Mouse (Mus musculus) liver, adult 2 months (tissue): ENCODE data around the gene Metrn. TPM values are rescaled to one million over a fixed set of nuclear protein-coding genes. Genes with fewer than 3 reads are reported as not detected.
"Not testable (repeated sequence)": the region's sequence is repeated elsewhere in the genome, so short reads cannot be mapped to it uniquely, and the experiment has no call there.

Experiments used
- DNase-seq: peaks from one replicate; pipeline ENCODE4 v3.0.0-alpha.2; 2011; ENCODE audit warnings: low read depth, low spot score; ENCODE audit errors: extremely low read depth
- H3K27ac ChIP-seq: fragments of 200-500 bp; replicated peaks from 2 replicates; pipeline ENCODE4 v1.5.1; 2012; ENCODE audit warnings: low read depth, mild to moderate bottlenecking, control low read depth, inconsistent platforms, low read length; ENCODE audit not compliant: insufficient read depth
- H3K27me3 ChIP-seq: fragments of 200-500 bp; 2 replicates; pipeline ENCODE4 v1.6.1; 2012; ENCODE audit warnings: mild to moderate bottlenecking, moderate library complexity, low read length, inconsistent platforms; ENCODE audit not compliant: control insufficient read depth, insufficient read depth
- H3K36me3 ChIP-seq: fragments of 200-500 bp; 2 replicates; pipeline ENCODE4 v1.6.1; 2012; ENCODE audit warnings: low read length, inconsistent platforms; ENCODE audit not compliant: control insufficient read depth, insufficient read depth
- H3K4me1 ChIP-seq: fragments of 200-500 bp; 2 replicates; pipeline ENCODE4 v1.6.1; 2011; ENCODE audit warnings: low read length; ENCODE audit not compliant: control insufficient read depth, insufficient read depth
- H3K4me3 ChIP-seq: fragments of 200-500 bp; 2 replicates; pipeline ENCODE4 v1.5.1; 2011; ENCODE audit warnings: low read depth, mild to moderate bottlenecking, control low read depth, low read length, moderate library complexity; ENCODE audit not compliant: insufficient read depth
- H3K79me2 ChIP-seq: fragments of 200-500 bp; 2 replicates; pipeline ENCODE4 v1.6.1; 2012; ENCODE audit warnings: inconsistent platforms, mild to moderate bottlenecking, low read length, moderate library complexity; ENCODE audit not compliant: control insufficient read depth, insufficient read depth
- H3K9ac ChIP-seq: fragments of 200-500 bp; 2 replicates; pipeline ENCODE4 v1.6.1; 2012; ENCODE audit warnings: low read depth, mild to moderate bottlenecking, control low read depth, inconsistent platforms, low read length
- CTCF ChIP-seq: fragments of 200-500 bp; IDR thresholded peaks from 2 replicates; pipeline ENCODE4 v1.5.1; 2011; ENCODE audit warnings: low read depth, low read length, control low read depth
- POLR2A ChIP-seq: fragments of 200-500 bp; IDR thresholded peaks from 2 replicates; pipeline ENCODE4 v1.6.1; 2011; ENCODE audit warnings: low read length, control low read depth; ENCODE audit not compliant: insufficient read depth; ENCODE audit errors: extremely low read depth
- WGBS: fragments of 180-500 bp; shearing (Covaris S2); methylation state at CpG from one replicate; pipeline ENCODE4 v1.1.7; 2018; 5-methylcytosine and 5-hydroxymethylcytosine counted together
- polyA plus RNA-seq: library from polyadenylated mRNA; depleted of rRNA; stranded (reverse); fragments of >200 nt; gene quantifications from 2 replicates; pipeline ENCODE4 v1.2.3, GENCODE M21; 2012
- total RNA-seq: library from RNA; depleted of rRNA; stranded (reverse); fragments of >200 nt; gene quantifications from 2 replicates; pipeline ENCODE4 v1.2.3, GENCODE M21; 2014

Gene Metrn
- total and polyA plus RNA-seq, 2 experiments = 21.6 to 22.2 TPM

DNA sequence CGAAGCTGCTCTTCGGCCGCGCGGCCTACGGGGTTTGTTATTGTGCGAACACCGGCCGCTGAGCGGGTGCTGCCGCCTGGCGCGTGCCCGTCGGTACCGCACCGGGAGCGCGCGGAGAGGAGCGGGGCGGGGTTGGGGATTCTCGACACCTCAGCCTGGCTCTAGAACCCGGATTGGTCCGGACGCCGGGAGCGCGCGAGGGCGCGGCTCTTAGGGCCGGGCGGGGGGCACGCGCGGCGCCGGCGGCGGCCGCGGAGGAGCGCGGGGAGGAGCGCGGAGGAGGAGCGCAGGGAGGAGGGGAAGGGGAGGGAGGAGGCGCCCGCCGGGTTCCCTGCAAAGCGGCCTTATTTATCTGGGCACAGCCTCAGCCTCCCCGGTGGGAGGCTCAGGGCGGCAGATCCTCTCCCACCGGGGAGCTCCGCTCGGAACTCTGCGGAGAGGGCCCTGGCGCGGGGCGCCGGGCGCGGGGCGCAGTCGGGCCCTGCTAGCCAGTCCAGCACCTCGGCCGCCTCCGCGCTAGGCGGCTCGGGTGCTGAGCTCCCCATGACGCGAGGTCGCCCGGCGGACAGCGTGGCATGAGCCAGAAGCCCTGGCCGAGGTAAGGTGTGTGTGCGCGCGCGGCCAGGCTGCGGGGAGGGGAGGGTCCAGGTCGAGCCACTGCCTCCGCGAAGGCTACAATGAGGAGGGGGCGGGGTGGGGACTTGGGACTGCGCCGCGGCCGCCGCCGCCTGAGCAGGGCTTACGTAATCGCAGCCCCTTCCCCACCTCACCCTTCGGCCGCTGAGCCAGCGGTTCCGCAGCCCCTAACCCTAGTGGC is 12.1 kb upstream of the Metrn start, which contains the start of gene Fbxl16:
Fbxl16 (plus strand) TSS at position 297 of the 817 bp plus-strand sequence.
- Histone ChIP-seq H3K4me1 (peaks cover 3% of the 10 kb centered on the region; the same call in 1 of the 2 replicates), H3K27me3 (peaks cover 13% of the 10 kb centered on the region), H3K27ac (no peak within 1 kb of the TSS), H3K79me2 (no peaks in the 10 kb centered on the region), H3K36me3 (no peaks in the 10 kb centered on the region), H3K4me3 (peak within 1 kb of the TSS; percentile 52; the same call in 1 of the 2 replicates), H3K9ac (peak within 1 kb of the TSS; percentile 45)
- WGBS = 1% methylated on average over 97 of the region's 100 CpGs
- no peak for DNase-seq
- TF ChIP-seq POLR2A (no peak), CTCF (no peak)

DNA sequence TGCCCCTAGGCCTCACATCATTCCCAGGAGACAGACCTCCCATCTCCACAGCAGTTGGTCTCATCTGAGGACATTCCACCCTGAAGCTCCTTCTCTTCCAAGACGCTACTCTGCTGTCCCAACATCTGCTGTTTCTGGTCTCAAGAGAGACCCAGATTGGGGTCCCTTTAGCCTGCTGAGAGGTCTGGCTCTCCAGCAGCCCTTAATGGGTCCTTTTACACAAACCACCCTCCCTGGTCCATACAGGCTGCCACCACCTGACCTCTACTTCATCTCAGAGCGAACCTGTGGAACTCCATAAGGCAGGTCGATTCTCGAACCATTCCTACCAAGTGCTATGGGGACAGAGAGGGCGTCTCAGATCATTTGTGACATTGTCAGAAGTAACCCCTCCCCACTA is 11.1 kb upstream of the Metrn start:
- no peak overlapping the region for H3K4me3 ChIP-seq
- WGBS = 53% methylated on average over 5 of the region's 5 CpGs
- no peak for DNase-seq
- H3K36me3 ChIP-seq = no peaks in the 10 kb centered on the region
- peaks cover 3% of the 10 kb centered on the region; the same call in 1 of the 2 replicates for H3K4me1 ChIP-seq
- no peak overlapping the region for H3K9ac ChIP-seq
- peaks cover 15% of the 10 kb centered on the region for H3K27me3 ChIP-seq
- TF ChIP-seq CTCF (no peak), POLR2A (no peak)
- H3K79me2 ChIP-seq = no peaks in the 10 kb centered on the region
- no peak overlapping the region for H3K27ac ChIP-seq

DNA sequence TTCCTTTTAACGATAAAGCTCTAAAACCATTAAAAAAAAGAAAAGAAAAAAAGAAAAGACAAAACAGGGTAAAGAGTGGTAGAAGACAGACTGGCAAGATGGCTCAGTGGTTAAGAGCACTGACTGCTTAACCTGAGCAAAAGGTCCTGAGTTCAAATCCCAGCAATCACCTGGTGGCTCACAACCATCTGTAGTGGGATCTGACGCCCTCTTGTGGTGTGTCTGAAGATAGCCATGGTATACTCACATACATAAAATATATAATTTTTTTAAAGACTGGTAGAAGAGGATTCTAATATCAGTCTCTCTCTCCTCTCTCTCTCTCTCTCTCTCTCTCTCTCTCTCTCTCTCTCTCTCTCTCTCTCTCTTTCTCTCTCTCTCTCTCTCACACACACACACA is 10.5 kb upstream of the Metrn start:
- not testable (repeated sequence) for DNase-seq, H3K4me3 ChIP-seq, H3K4me1 ChIP-seq, H3K27ac ChIP-seq, H3K9ac ChIP-seq, H3K36me3 ChIP-seq, H3K79me2 ChIP-seq
- H3K27me3 ChIP-seq = peaks cover 18% of the 10 kb centered on the region
- 52% methylated on average over 2 of the region's 2 CpGs for WGBS

DNA sequence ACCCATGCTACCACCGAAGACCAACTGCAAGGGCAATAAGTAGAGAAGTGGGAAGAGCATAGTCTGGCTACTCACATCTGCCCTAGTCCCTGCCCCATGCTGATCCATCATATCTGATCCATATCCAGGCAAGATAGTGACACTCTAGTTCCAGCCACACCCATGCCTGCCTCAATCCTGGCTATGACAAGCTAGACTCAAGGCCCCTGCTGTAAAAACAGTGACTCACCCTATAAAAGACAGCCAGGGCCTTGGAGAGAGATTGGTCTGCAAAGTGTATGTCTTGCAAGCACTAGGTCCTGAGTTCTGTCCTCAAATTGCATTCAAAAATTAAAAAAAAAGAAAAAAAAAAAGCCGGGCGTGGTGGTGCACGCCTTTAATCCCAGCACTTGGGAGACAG is 9.6 kb upstream of the Metrn start:
- Histone ChIP-seq H3K4me1 (peaks cover 3% of the 10 kb centered on the region; the same call in 1 of the 2 replicates), H3K9ac (no peak overlapping the region), H3K36me3 (no peaks in the 10 kb centered on the region), H3K27me3 (peaks cover 18% of the 10 kb centered on the region), H3K4me3 (no peak overlapping the region), H3K27ac (no peak overlapping the region), H3K79me2 (no peaks in the 10 kb centered on the region)
- TF ChIP-seq POLR2A = no peak
- no peak for TF ChIP-seq CTCF
- DNase-seq = no peak
- 88% methylated on average over 4 of the region's 4 CpGs for WGBS

DNA sequence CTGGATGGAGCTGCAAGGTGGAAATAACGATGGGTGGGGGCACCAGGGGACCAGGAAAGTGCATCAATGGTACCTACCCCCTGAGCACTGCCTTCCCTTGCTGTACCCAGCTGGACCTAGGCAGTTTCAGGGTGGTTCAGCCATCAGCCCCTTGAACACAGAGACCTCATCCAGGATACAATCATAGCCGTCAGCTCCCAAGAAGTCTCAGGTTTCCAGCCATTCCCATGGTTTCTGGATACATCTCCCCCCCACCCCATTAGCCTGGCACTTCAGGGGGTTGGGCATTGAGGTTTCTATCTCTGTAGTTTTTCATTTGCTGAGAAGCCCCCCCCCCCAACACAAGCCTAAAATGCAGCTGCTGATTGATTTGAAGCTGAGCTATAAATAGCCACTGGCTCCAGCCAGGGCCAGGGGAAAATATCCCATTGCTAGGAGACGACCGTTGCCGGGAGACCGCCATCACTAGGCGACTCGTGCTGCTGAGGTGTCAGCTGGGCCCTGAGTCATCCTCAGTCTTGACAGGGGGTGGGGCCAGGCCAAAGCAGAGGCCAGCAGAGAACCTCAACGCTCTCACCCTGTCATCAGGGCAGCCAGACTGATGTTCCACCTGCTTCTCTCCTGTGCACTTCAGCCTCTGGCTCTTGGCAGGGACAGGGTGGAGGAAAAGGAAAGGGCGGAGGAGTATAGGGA is 6.0 kb upstream of the Metrn start:
- no peaks in the 10 kb centered on the region for H3K36me3 ChIP-seq
- TF ChIP-seq POLR2A (no peak), CTCF (no peak)
- H3K27ac ChIP-seq = no peak overlapping the region
- no peaks in the 10 kb centered on the region for H3K79me2 ChIP-seq
- peaks cover 5% of the 10 kb centered on the region; the same call in 1 of the 2 replicates for H3K27me3 ChIP-seq
- H3K9ac ChIP-seq = no peak overlapping the region
- no peak overlapping the region for H3K4me3 ChIP-seq
- H3K4me1 ChIP-seq = no peaks in the 10 kb centered on the region
- 14% methylated on average over 10 of the region's 10 CpGs for WGBS
- no peak for DNase-seq
